Mouse (Mus musculus) ES-E14 (cell line): ENCODE measurements at regions not wholly inside any gene's neighbourhood (a gene's known extent, or its start where the extent isn't known, plus 50 kb on each side); places are given as distances from the start of the nearest gene placed in this dataset.

Experiments
- DNase-seq: peaks from one replicate; pipeline ENCODE4 v3.0.0-alpha.2; 2013; ENCODE audit warnings: low read depth, low spot score
- H3K27ac ChIP-seq: 2 replicates; pipeline ENCODE4 v1.5.1; 2012; ENCODE audit warnings: low read depth, mild to moderate bottlenecking, low read length, moderate library complexity, mixed read lengths; ENCODE audit not compliant: poor library complexity, insufficient read depth, severe bottlenecking
- H3K36me3 ChIP-seq: 2 replicates; pipeline ENCODE4 v1.6.1; 2012; ENCODE audit warnings: mild to moderate bottlenecking, low read length, moderate library complexity, mixed read lengths; ENCODE audit not compliant: control insufficient read depth, poor library complexity, insufficient read depth, severe bottlenecking
- H3K4me1 ChIP-seq, 2 experiments: fragments of 150-350 bp in 1 of 2; sonication (generic) in 1 of 2; 2 replicates each; pipeline ENCODE4 v1.6.1; 2012; ENCODE audit warnings: low read length in 2 of 2, mild to moderate bottlenecking in 1 of 2, mixed read lengths in 1 of 2; ENCODE audit not compliant: control insufficient read depth in 2 of 2, insufficient read depth in 2 of 2, poor library complexity in 1 of 2
- H3K4me3 ChIP-seq, 2 experiments: fragments of 150-350 bp in 1 of 2; sonication (generic) in 1 of 2; 2 replicates each; pipeline ENCODE4 v1.5.1; 2012; ENCODE audit warnings: low read length in 2 of 2, low read depth in 1 of 2, mild to moderate bottlenecking in 1 of 2, mixed read lengths in 1 of 2; ENCODE audit not compliant: insufficient read depth in 1 of 2, poor library complexity in 1 of 2, severe bottlenecking in 1 of 2
- H3K9ac ChIP-seq: 2 replicates; pipeline ENCODE4 v1.6.1; 2012; ENCODE audit warnings: low read depth, mild to moderate bottlenecking, low read length, mixed read lengths; ENCODE audit not compliant: poor library complexity, insufficient read depth, severe bottlenecking
- H3K9me3 ChIP-seq: fragments of 150-350 bp; sonication (generic); 2 replicates; pipeline ENCODE4 v1.6.1; 2012; ENCODE audit warnings: low read depth, mild to moderate bottlenecking, low read length; ENCODE audit not compliant: control insufficient read depth, insufficient read depth
- CHD2 ChIP-seq: IDR thresholded peaks from 2 replicates; pipeline ENCODE4 v1.6.1; 2014; ENCODE audit warnings: mild to moderate bottlenecking, low read depth, low read length, inconsistent platforms
- HCFC1 ChIP-seq: IDR thresholded peaks from 2 replicates; pipeline ENCODE4 v1.6.1; 2012; ENCODE audit warnings: low read length, inconsistent platforms, borderline replicate concordance; ENCODE audit not compliant: insufficient read depth
- MAFK ChIP-seq: IDR thresholded peaks from 2 replicates; pipeline ENCODE4 v1.6.1; 2014; ENCODE audit warnings: mild to moderate bottlenecking, low read depth, low read length, inconsistent platforms; ENCODE audit not compliant: insufficient read depth
- ZC3H11A ChIP-seq: IDR thresholded peaks from 2 replicates; pipeline ENCODE4 v1.6.1; 2012; ENCODE audit warnings: low read depth, mild to moderate bottlenecking, inconsistent platforms, low read length, borderline replicate concordance
- ZNF384 ChIP-seq: IDR thresholded peaks from 2 replicates; pipeline ENCODE4 v1.6.1; 2012; ENCODE audit warnings: low read depth, low read length, inconsistent platforms
- in situ Hi-C, 2 experiments: fragments of 600-800 bp; cut with MboI; formaldehyde crosslinking; loops; one replicate each; pipeline ENCODE4 v1.15.1; 2025; ENCODE audit warnings: low sequenced_read_pairs in 2 of 2, inconsistent platforms in 1 of 2; ENCODE audit not compliant: unreplicated experiment in 2 of 2

- DNase-seq: no peak
- no peak overlapping the region for H3K27ac ChIP-seq
- H3K36me3 ChIP-seq: no peaks in the 10 kb centered on the region; the same call in 1 of the 2 replicates
- H3K4me1 ChIP-seq: 0 out of 4 replicates have a peak, but pooled peaks cover 0 to 3% of the 10 kb centered on the region in 2 experiments
- TF ChIP-seq CHD2 (no peak), ZNF384 (no peak), MAFK (no peak), HCFC1 (no peak), ZC3H11A (no peak)
- in situ Hi-C loops: no loop called here
- H3K4me3 ChIP-seq: no peak overlapping the region
- H3K9ac ChIP-seq: no peak overlapping the region
- peaks cover 15% of the 10 kb centered on the region for H3K9me3 ChIP-seq
These were observed 1135.7 kb upstream of the Gm12353 start for GRCm38 (mm10) chr4:18469534-18469933.
